Mouse (Mus musculus) megakaryocyte, embryonic 14.5 days (primary cell): Measurements from ENCODE around the gene Pou1f1.

ENCODE experiments used
- FLI1 ChIP-seq: IDR thresholded peaks from 2 replicates; pipeline ENCODE4 v1.6.1; 2012; ENCODE audit warnings: low read length, inconsistent platforms, mixed read lengths
- GATA1 ChIP-seq: IDR thresholded peaks from 3 replicates; pipeline ENCODE4 v1.6.1; 2012; ENCODE audit warnings: mixed read lengths, low read length, inconsistent platforms, borderline replicate concordance

DNA sequence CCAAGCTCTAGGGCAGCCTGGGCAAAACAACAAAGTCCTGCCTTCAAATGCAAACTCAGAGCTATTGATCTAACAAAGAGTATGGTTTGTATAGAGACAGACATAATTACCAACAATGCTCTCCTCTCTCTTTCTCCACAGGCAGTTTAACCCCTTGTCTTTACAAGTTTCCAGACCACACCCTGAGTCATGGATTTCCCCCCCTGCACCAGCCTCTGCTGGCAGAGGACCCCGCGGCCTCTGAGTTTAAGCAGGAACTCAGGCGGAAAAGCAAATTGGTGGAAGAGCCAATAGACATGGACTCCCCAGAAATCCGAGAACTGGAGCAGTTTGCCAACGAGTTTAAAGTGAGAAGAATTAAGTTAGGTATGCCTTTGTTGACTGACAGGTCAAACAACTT lies 9.3 kb downstream of the Pou1f1 start:
- TF ChIP-seq GATA1: no peak
- no peak for TF ChIP-seq FLI1
